Mouse (Mus musculus): ENCODE results near the gene Fabp2. TPM values are rescaled to one million over a fixed set of nuclear protein-coding genes. Genes with fewer than 3 reads are reported as not detected.

The Fabp2 gene
- not detected for total RNA-seq (2023)

GRCm38 (mm10) chr3:122894772-122895171 is at the start of gene Fabp2:
Gene Fabp2 (plus strand): TSS chr3:122895072.

GRCm38 (mm10) chr3:122919260-122919659 is 24.4 kb downstream of the Fabp2 start, which contains the start of gene Gm10959:
Gene Gm10959 (minus strand): TSS chr3:122919360.

GRCm38 (mm10) chr3:122924009-122924914 is 29.4 kb downstream of the Fabp2 start, which contains the start of gene 1810037I17Rik:
Gene 1810037I17Rik (plus strand): TSS chr3:122924203.

Other genes starting within 250 kb of the Fabp2 start
- 1 to 10 TPM; 1.6 to 2.1 TPM for gene Pde5a, start 166.1 kb upstream of the Fabp2 start, total RNA-seq (2023)
- gene Gm10959, start 24.3 kb downstream of the Fabp2 start, total RNA-seq (2023): not detected
- 10 to 100 TPM; 51.9 to 52.0 TPM for gene 1810037I17Rik, start 29.1 kb downstream of the Fabp2 start, total RNA-seq (2023)
- 10 to 100 TPM in 1 of 2 experiments, 1 to 10 TPM in 1; 8.9 to 14.5 TPM for gene Usp53, start 89.4 kb downstream of the Fabp2 start, total RNA-seq (2023)
- not detected for gene Myoz2, start 139.9 kb downstream of the Fabp2 start, total RNA-seq (2023)